Mouse (Mus musculus) adrenal gland, postnatal 14 days (tissue): ENCODE results near the gene 1700001L19Rik. TPM values are rescaled to one million over a fixed set of nuclear protein-coding genes. Genes with fewer than 3 reads are reported as not detected.

Experiments used
- DNase-seq: peaks from one replicate; pipeline ENCODE4 v3.0.0; 2021; ENCODE audit warnings: mixed read lengths
- total RNA-seq: library from RNA; stranded (reverse); gene quantifications from 2 replicates; pipeline ENCODE4 v1.2.3, GENCODE M21; 2021

1700001L19Rik gene
- total RNA-seq, 1 experiment from 2014 or later, result 0.52 TPM

DNA sequence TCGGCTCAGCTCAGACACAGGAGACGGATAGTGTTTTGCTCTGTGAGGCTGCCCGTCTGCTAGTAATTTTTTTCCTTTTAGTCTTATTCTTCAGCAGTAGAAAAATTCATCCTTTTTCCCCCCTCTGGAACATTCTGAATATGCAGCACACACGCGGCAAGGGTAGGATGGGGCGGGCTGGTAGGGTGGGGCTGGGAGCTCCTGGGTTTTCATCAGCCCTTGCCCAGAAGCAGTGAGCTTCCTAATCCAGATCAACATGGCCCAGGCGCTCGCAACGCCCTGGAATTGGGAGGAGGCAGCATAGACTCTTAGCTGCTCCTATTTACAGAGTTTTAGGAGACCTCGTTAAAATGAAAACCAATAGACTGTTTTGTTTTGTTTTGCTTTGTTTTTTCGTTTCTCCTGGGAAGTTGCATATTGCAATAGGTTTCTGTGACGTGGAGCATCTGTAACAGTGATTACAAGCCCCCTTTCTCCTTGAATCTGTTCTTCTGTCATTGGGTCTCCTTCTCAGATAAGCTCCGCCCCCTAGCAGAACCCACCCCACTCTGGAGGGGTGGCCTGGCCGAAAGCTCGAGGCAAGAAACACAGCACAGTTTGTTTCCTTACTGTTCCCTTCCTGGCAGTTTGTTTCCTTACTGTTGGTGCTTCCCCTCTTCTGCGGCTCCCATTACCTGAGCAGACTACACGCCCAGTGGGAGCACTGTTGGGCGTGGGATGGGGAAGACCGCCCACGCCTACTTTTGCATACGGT, 10.6 kb downstream of the 1700001L19Rik start:
- DNase-seq, result no peak

GRCm38 (mm10) chr13:68622792-68623191, 25.6 kb downstream of the 1700001L19Rik start:
- no peak for DNase-seq

- DNase-seq, result no peak
Observed at GRCm38 (mm10) chr13:68627041-68627440, 29.8 kb downstream of the 1700001L19Rik start.

DNA sequence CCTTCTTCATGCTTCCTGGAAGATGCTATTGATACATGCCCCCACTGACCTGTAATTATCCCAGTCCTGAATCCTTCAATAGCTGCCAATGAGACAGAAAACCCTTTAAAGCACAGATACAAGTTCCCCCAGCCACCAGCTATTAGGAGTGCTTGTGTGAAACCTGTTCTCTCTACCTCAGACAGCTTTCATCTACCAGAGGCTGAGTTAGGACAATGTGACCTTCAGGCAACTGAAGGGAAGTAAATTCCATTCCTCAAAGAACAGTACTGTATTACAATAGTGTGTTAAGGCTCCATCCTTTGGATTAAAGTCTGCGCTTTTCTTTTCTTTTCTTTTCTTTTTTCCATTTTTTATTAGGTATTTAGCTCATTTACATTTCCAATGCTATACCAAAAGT, 45.6 kb downstream of the 1700001L19Rik start:
- no peak for DNase-seq

Other genes with a start within 250 kb of the 1700001L19Rik start
- gene Mtrr, start 15.3 kb upstream of the 1700001L19Rik start, total RNA-seq, result 18.6 and 22.5 TPM in 2 replicates
- 17.2 and 22.1 TPM in 2 replicates for gene Fastkd3, start 15.2 kb upstream of the 1700001L19Rik start, total RNA-seq